Mouse (Mus musculus) cerebellum, postnatal 10 days (tissue): Measurements from ENCODE around the gene Cacna2d2.

Experiments used
- DNase-seq, 2 experiments: peaks; one replicate each; pipeline ENCODE4 v3.0.0; 2021; ENCODE audit warnings: mixed read lengths in 2 of 2

Cacna2d2 gene

DNA sequence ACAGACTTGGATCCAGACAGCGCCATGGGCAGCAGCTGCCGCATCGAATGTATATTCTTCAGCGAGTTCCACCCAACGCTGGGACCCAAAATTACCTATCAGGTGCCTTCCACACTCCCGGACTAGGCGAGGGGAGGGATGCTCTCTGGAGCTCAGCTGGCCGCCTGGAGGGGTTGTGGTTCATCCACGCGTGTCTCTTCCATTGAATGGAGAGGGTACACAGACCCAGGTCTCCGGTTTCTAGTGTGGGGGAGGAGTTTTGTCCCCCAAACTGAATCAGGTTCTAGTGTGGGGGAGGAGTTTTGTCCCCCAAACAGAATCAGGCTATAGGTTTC is 142.9 kb downstream of the Cacna2d2 start:
- DNase-seq = no peak

DNA sequence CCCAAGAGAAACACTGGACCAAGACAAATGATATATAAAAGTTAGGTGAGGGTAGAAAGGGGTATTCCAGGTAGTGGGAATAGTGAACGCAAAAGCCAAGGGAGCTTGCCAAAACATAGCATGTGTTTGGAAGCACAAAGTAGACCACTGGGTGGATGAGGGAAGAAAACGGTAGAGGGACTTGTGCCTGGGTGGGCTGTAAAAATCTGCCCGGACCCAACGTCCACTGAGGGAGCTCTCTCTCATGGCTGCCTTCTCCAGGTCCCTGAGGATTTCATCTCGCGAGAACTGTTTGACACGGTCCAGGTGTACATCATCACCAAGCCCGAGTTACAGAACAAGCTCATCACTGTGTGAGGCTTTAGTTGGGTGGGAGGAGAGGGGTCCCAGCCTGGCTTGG is 143.3 kb downstream of the Cacna2d2 start:
- DNase-seq = no peak

DNA sequence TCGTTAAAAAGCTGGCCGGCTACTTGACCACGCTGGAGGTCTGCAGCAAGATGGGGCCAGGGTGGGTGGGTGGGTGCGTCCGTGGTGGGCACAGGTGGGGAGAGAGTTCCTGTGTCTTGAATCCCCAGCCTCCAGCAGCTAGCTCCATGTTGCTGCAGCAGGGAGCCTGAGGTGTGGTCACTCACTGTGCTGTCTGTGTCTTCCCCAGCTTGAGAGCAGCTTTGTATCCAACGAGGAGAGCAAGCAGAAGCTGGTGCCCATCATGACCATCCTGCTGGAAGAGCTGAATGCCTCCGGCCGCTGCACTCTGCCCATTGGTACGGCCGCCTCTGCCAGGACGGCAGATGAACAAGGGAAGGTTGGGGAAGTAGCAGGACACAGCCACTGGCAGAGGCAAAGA is 143.9 kb downstream of the Cacna2d2 start:
- DNase-seq = no peak

DNA sequence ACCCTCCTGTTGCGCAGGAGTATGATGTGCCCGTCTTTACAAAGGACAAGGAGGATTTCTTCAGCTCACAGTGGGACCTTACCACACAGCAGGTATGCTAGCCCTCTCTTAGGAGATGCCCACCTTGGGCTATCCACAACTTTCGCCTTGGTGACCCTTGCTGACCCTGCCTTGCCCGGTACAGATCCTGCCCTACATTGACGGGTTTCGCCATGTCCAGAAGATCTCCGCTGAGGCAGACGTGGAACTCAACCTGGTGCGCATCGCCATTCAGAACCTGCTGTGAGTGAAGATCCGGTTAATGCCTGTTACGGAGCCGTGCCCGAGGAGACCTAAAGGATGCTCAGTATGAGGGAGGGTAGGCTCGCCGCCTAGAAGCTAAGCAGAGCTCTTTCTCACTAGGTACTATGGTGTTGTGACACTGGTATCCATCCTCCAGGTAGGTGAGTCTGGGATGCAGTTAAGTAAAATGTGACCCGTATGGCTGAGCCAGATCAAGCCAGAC is 144.8 kb downstream of the Cacna2d2 start:
- no peak for DNase-seq

DNA sequence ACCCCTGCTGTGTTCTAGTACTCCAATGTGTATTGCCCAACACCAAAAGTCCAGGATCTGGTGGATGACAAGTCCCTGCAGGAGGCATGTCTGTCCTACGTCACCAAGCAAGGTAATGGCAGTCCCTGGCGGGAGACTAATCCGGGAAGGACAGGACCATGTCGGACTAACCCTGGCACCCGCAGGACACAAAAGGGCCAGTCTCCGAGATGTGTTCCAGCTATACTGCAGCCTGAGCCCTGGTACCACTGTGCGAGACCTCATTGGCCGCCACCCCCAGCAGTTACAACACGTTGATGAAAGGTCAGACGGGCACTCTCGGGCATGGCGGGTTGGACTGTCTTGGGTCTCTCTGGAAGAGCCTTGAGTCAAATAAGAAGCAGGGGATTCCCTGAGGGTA is 145.3 kb downstream of the Cacna2d2 start:
- DNase-seq = no peak

DNA sequence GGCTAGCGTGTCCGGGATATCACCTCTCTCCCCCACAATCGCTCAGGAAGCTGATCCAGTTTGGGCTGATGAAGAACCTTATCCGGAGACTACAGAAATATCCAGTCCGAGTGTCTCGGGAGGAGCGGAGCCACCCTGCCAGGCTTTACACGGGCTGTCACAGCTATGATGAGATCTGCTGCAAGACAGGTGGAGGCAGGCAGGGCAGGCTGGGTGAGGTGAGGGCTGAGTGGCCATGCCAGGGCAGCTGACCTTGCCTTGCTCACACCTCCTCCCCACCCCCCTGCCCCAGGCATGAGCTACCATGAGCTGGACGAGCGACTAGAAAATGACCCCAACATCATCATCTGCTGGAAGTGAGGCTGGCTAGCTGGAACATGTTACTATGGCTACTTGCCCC is 145.8 kb downstream of the Cacna2d2 start:
- DNase-seq = no peak

DNA sequence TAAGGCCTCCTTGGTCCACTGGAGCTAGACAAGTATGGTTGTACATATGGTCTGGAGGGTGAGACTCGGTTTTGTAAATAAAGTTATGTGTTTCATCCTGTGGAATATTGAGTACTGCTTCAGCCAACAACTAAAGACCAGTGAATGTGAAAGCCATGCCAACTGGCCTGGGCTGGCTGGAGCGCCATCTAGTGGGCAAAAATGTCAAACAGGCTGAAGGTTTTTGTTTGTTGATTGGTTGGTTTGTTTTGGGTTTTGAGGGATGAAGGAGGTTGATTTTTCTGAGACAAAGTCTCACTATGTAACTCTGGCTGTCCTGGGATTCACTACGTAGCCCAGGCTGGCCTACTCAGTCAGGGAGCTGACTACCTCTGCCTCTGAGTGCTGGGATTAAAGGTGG is 146.2 kb downstream of the Cacna2d2 start:
- peak; percentile 89 to 94 for DNase-seq

DNA sequence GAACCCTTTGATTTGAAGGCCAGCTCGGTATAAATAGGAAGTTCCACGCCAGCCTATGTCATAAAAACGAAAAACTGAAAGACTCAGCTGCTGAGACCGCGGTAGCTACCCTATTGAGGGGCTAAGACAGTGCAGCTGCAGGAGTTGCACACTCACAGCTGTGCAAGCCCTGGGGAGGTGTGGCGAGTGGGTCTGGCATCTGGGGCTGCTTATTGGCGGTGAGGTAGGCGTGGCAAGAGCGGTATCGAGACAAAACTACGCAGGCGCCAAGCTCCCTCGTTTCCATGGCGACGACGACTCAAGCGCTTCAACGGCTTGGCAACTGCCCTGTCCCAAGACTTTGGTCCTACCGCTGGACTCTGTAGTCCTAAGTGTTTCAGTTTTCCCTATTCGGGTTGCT is 147.6 kb downstream of the Cacna2d2 start, which contains the start of gene Zmynd10:
Gene Zmynd10 (plus strand): TSS at position 273 of the 400 bp plus-strand sequence.
- peak; percentile 80 to 82 for DNase-seq

DNA sequence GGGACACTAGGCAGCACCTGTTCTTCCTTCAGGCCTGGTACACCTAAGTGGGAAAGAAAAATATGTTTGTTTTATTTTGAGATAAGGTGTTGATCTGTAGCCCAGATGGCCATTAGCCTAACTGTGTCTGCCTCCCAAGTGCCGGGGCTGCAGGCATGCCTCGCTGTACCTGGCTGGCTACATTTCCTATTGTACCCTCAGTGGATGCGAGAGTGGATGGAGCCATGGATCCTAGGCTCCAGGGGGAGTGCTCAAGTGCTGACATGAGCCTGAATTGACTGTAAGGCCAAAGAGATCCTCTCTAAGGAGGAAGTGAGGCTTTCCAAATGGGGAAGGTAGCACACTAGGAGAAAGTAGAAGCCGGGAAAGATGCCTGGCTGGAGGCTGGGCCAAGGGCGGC is 148.5 kb downstream of the Cacna2d2 start:
- no peak for DNase-seq

DNA sequence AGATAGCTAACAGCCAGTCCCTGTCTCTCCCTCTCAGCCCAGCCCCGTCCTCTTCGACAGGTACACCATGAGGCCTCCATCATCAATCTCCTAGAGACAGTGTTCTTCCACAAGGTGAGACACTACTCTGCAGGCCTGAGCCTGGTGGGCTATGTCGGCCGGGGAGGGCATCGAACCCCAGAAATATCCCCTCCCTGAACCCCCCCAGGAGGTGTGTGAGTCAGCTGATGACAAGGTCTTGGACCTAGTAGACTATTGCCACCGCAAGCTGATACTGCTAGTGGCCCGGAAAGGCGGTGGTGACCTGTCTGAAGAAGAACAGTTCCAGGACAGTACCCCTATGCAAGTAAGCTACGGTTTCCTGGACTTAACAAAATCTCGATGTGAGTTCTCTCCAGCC is 149.4 kb downstream of the Cacna2d2 start:
- DNase-seq = no peak

DNA sequence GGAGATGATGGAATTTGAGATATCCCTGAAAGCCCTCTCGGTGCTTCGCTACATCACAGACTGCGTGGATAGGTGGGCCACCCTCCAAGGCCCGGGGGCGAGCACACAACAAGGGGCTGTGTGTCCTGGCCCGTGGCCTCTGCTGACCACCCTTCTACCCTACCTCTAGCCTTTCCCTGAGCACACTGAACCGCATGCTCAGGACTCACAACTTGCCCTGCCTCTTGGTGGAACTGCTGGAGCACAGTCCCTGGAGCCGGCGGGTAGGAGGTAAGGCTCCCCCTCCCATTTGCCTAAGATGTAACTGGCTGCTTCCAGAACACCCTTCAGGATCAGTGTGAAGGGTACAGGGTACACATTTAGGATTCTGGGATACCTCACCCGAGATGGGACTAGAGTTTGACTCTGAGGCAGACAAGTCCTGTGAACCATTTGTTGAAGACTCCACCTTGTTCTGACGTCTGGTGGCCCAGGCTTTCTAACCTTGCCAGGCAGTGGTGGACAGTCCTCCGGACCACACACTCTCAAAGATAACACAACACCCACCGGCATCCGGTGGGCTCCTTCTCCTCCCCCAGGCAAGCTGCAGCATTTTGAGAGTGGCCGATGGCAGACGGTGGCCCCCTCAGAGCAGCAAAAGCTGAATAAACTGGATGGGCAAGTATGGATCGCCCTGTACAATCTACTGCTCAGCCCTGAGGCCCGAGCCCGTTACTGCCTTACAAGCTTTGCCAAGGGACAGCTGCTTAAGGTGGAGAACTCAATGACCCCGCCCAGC is 150.1 kb downstream of the Cacna2d2 start:
- no peak for DNase-seq

DNA sequence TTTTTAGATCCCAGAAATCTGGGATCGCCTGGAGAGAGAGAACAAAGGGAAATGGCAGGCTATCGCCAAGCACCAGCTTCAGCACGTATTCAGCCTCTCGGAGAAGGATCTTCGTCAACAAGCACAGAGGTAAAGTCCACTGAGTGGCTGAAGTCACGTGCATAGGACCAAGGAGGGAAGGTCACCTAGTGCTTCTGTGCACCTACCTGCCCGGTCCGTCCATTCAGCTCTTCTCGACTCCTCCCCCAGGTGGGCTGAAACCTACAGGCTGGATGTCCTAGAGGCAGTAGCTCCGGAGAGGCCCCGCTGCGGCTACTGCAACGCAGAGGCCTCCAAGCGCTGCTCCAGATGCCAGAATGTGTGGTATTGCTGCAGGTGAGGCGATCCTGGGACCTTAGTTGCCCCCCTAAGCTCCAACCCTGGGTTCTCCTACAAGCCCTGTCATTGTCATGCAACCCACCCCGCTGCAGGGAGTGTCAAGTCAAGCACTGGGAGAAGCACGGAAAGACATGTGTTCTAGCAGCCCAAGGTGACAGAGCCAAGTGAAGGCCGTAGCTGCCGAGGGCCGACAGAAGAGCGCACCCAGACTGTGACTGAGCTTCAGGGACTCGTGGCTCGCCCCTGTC is 151.2 kb downstream of the Cacna2d2 start:
- DNase-seq = no peak

DNA sequence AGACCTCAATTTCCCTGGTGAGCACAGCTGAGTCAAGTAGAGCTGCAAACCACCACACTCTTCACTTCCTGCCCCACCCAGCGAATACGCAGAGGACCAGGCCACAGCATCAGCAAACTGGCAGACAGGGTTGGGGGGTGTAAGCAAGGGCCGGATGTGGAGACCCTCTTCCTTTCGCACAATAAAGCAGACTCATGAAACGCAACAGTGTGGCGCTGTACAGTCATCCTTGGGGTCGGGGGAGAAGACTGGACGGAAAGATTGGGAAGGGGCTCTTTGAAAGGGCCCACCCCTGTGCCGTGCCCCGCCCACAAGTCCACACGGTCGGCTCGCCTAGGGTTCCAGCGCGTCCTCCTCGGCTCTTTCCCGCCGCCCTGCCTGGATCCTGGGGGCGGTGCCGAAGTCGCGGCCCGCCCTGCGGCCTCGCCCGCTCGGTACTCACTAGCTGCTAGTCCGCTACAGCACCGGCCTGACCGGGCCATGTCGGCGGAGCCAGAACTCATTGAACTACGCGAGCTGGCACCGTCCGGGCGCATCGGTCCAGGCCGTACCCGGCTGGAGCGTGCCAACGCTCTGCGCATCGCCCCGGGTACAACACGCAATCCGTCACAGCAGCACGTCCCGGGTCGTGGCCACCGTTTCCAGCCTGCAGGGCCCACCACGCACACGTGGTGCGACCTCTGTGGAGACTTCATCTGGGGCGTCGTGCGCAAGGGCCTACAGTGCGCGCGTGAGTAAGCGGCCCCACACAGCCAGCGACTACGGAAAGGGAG is 151.9 kb downstream of the Cacna2d2 start, which contains the start of gene Rassf1:
Gene Rassf1 (plus strand): TSS at position 439 of the 773 bp plus-strand sequence.
- peak; percentile 46 to 48 for DNase-seq

DNA sequence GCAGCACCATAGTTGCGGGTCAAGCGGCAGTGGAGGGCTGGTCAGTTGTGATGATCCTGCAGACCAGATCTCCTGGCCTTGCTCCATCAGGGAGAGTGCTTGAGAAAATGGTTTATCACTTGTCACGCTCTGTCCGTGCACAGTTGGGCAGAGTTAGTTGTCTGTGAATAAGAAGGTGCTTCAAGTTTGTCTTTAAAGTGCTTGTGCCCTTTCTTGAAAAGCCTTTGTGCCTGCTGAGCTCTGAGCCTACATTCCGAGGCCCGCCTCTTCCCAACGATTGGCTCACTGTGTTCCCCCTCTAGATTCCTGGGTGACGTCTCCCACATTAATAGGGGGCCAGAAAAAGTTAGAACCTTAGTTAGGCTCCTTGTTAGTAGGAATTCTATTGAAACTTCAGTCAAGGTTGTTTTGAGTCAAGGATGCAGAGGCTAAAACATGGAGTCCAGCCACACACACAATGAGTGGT is 152.5 kb downstream of the Cacna2d2 start:
- DNase-seq = no peak

DNA sequence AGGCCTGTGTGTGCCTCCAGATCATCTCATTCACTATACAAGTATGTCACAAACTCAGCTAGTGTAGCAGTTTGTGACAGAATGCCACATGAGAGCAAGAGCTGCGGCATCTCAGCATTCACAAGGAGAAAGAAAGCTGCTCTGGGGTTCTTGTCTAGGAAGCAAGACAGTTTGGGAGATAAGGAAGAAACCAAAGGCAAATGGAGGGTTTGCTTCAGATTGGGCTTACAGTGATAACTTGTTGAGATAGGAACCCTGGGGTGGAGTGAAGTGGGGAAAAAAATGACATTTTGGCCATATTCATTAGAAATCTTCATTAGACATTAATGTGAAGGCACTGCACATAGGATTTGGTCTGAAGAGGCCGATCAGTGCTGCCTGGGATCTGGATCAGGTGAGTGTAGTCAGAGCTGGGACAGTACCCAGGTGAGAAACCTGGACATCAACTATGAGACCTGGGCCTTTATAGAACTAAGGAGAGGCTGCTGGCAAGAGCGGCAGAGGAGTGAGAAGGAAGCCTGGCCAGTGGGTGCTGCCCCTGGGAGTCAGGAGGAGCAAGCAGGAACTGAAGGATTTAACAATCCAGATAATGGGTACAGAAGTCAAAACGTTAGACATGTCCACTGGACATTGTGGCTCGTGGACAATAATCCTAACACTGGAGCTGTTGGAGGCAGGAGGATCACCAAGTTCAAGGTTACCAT is 153.4 kb downstream of the Cacna2d2 start:
- DNase-seq = no peak

DNA sequence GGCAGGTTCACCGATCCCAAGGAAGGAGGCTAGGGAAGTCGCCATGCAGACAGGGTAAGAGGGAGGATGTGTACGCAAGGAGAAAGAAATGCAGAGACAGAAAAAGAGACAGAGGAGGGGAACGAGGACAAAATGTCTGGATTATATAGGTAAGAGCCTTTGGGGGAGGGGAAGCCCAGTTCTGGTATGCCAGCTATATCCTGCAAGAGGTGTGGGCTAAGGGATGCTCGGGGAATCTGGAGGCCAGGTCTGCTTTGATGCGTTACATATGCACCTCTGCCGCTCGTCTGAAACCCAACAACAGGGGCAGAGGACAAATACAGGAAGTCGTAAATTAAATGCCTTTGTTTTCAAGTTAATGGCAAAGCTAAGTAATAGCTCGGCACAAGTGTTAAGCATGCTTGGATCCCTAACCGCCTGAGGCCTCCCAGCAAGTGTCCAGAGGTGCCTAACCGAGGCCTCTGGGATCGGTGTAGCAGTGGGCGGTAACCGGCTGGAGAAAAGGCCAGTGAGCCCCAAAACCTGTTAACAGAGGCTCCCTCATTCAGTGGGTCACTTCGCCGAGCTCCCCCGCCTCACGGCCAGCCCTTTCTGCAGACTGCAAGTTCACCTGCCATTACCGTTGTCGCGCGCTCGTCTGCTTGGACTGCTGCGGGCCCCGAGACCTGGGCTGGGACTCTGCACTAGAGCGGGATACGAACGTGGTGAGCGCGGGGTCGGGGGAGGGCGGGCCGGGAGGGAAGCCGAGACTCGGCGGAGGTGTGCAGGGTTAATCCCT is 154.3 kb downstream of the Cacna2d2 start:
- DNase-seq = no peak

DNA sequence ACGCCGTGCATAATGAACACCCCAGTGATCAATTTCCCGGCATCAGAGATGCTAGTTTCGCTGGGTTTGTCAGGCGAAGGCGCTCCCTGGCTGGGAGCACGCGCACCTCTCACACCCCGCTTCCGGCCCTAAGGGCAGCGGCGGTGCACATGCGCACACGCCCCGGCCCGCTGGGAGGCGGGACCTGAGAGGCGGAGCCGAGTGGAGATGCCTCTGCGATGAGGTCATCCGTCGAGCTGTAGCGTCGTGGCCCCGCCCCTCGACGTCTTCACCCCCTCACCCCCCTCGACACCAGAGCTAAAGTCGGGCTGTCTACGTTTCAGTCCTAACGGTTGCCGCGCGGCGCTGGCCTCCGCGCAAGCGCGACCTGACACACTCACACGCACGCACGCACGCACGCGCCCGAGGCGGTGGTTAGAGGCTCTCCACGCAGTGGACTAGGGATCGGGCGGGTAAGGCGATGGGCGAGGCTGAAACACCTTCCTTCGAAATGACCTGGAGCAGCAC is 155.0 kb downstream of the Cacna2d2 start:
- DNase-seq = peak; percentile 97 to 98

DNA sequence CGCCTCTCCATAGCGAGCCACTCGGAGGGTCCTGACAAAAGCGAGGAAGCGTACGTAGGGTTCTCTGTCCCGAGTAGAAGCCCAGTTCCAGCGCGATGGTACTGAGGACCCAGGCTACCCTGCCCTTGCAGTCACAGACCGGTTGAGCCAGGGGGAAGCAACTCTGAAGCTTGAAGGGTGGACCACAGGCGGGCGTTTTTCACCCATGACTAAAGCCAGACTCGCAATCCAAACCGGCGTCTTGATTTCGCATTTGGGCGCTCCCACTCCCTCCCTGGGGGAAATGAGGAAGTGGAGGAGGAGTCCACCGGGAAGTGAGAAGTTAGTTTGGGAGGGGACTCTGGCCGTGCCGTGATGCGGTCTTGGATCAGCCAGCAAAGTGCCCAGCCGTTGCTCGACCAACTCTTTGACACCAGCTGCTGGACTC is 155.6 kb downstream of the Cacna2d2 start:
- peak in 1 of 2 experiments; percentile 54 for DNase-seq

DNA sequence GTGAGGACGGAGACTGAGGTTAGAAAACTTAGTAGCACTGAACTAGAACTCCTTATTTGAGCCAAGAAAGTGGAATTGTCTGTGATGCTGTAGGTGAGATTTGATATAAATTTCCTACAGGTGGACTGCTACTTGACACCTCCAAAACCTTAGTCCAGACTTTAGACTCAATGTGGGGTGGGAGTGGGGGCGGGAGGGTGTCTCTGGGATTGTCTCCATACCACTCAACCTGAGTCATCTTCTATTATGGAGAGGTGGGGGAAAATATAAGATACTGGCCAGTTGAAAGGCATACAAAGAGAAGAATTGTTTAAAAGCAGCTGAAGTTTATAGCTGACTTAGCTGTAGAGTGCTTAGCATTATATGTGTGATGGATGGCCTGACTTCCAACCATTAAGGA is 156.3 kb downstream of the Cacna2d2 start:
- DNase-seq = no peak

DNA sequence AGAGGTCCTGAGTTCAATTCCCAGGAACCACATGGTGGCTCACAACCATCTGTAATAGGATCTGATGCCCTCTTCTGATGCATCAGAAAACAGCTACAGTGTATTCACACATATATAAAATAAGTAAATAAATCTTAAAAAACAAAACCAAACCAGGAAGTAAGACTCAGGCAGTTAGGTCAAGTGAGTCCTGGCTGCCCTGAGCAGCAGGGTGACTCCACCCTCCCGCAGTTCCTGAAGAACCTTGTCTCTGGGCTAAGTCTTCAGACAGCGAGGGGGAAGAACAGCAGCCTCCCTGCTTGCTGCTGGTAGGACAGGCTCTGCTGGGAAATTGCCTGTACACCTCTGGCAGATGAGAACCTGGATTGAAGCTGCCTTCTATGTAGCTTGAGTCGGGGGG is 156.9 kb downstream of the Cacna2d2 start:
- no peak for DNase-seq

DNA sequence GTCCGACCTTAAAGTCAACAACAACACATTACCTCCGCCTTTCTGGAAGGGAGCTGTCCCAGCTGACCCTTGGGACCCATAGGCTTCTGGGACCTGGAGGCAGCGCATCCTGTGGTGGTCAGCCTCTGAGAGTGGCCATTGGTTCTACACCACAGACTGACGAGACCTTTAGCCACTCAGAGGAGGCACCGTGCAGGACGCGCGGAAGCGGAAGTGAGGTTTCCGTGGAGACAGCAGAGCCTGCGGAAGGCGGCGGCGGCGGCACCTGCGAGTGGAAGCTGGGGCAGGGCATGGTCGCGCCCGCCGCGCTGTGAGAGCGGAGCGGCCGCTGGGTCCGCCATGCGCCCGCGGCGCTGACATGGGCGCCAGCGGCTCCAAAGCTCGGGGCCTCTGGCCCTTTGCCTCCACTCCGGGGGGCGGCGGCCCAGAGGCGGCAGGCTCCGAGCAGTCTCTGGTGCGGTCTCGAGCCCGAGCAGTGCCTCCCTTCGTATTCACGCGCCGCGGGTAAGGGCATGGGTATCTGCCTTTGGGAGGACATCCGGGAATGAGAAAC is 163.7 kb downstream of the Cacna2d2 start, which contains the start of gene Tusc2:
Gene Tusc2 (plus strand): TSS at position 227 of the 553 bp plus-strand sequence.
- DNase-seq = peak; percentile 94 to 95
